Mouse (Mus musculus) kidney, embryonic 16.5 days (tissue): ENCODE data around the gene Gnaq. TPM values are rescaled to one million over a fixed set of nuclear protein-coding genes. Genes with fewer than 3 reads are reported as not detected.

Experiments used
- ATAC-seq: fragments of 200-750 bp; cut with Nextera tagmentation; 2 replicates; pipeline ENCODE4 v1.8.0; 2017; ENCODE audit warnings: moderate TSS enrichment; ENCODE audit not compliant: low FRiP score, low TSS enrichment
- H3K27ac ChIP-seq: fragments of 300-500 bp; sonication (generic); 2 replicates; pipeline ENCODE4 v1.5.1; 2014; ENCODE audit warnings: low read length
- H3K27me3 ChIP-seq: fragments of 300-500 bp; sonication (generic); 2 replicates; pipeline ENCODE4 v1.6.1; 2014; ENCODE audit warnings: low read length, control low read depth, mixed read lengths; ENCODE audit not compliant: insufficient read depth
- H3K36me3 ChIP-seq: fragments of 300-500 bp; sonication (generic); 2 replicates; pipeline ENCODE4 v1.6.1; 2014; ENCODE audit warnings: low read length, control low read depth, mixed read lengths; ENCODE audit not compliant: insufficient read depth
- H3K4me1 ChIP-seq: fragments of 300-500 bp; sonication (generic); 2 replicates; pipeline ENCODE4 v1.6.1; 2014; ENCODE audit warnings: low read length, control low read depth, mixed read lengths; ENCODE audit not compliant: insufficient read depth
- H3K4me2 ChIP-seq: fragments of 300-500 bp; sonication (generic); replicated peaks from 2 replicates; pipeline ENCODE4 v1.6.1; 2014; ENCODE audit warnings: low read depth, low read length
- H3K4me3 ChIP-seq: fragments of 300-500 bp; sonication (generic); 2 replicates; pipeline ENCODE4 v1.5.1; 2014; ENCODE audit warnings: mild to moderate bottlenecking, low read length
- H3K9ac ChIP-seq: fragments of 300-500 bp; sonication (generic); replicated peaks from 2 replicates; pipeline ENCODE4 v1.6.1; 2014; ENCODE audit warnings: low read length
- H3K9me3 ChIP-seq: fragments of 300-500 bp; sonication (generic); 2 replicates; pipeline ENCODE4 v1.6.1; 2016; ENCODE audit warnings: low read length, control low read depth
- WGBS: fragments of 180-500 bp; shearing (Covaris S2); extraction: QIAGEN DNeasy Blood & Tissue Kit; methylation state at CpG from one replicate; pipeline ENCODE4 v1.1.7; 2014; 5-methylcytosine and 5-hydroxymethylcytosine counted together
- microRNA-seq: library from miRNA; unstranded; fragments of <30 nt; microRNA quantifications from one replicate; pipeline ENCODE4, GENCODE M21; 2016
- polyA plus RNA-seq: library from polyadenylated mRNA; unstranded; fragments of >200 nt; fragmentation: Nextera tagmentation; extraction: Ambion mirVana; gene quantifications from 2 replicates; pipeline ENCODE4 v1.2.1, GENCODE M21; 2015

Gene Gnaq
- polyA plus RNA-seq, 1 experiment from 2014 or later = 40.0 TPM

DNA sequence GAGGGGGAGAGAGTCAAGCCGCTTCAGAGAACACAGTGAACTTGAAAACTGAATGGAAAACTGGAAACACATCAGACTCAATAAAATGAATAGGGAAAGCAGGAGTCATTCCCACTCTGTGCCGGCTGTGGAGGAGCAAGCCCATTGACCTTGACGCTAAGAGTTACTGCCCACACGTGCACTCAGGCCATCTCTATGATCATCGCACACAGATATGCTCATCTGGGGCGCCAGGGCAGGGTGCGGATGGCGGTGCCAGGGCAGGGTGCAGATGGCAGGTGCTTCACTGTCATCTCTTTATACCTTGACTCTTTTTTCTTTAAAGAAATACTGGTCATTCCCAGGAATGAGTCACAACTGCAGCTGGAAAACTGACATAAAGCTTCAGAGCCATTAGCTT lies 298.7 kb downstream of the Gnaq start:
- Histone ChIP-seq H3K4me1 (peaks cover 13% of the 10 kb centered on the region), H3K36me3 (no peaks in the 10 kb centered on the region), H3K9ac (no peak overlapping the region), H3K4me2 (no peak overlapping the region), H3K27ac (no peak overlapping the region), H3K9me3 (peaks cover 13% of the 10 kb centered on the region; the same call in 1 of the 2 replicates), H3K4me3 (no peak overlapping the region), H3K27me3 (peaks cover 3% of the 10 kb centered on the region; the same call in 1 of the 2 replicates)
- 72% methylated on average over 8 of the region's 8 CpGs for WGBS
- ATAC-seq = no peak

DNA sequence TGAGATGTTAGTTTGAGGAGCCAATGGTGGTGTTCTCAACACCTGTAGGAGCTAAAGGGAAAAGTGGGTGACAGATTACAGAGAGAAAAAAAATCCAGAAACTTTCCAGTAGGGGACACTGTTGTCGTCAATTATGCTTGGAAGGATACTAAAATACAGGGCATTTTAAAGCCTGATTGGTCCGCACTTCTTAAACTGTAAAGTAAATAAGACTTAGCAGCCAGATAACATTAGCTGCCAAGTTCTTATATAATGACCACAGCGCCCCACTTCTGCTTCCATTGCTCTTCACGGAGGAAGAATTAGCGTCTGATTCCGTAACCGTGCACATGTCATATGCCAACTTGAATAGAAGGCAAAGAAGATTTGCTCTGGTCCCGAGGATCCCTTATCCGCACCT lies 302.2 kb downstream of the Gnaq start:
- H3K27ac ChIP-seq = peak overlapping the region; percentile 25; the same call in 1 of the 2 replicates
- no peak for ATAC-seq

DNA sequence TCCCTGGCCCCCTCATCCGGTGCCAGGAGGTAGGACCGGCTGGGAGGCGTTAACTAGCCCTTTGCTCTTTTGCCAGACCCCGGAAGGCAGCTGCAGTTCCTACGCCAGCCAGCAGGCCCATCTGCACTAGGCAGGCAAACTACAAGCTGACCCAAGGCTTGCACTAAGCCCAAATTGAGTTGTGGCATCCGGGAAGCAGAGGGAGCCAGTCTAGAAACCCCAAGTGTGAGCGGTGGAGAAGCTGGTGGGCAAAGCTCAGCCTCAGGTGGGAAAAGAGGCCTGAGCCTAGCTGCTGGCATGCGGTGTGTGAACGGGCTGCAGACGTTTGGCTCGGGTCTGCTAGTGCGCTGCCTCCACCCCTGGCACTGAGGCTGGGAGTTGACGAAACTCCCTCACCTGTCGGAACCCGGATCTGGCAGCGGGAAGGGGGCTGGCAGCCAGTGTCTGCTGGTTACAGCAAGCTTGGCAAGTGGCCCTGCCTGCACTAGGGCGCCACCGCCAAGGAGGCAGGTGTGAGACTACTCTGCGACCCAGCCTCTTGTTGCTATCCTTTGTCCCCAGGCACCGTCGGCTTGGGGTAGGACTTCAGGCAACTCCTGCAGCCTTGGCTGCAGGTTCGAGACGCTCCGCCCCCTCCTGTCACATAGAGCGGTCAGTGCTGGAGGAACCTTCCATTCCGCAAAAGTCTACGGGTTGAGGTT lies 303.1 kb downstream of the Gnaq start, which contains the start of gene Gna14:
Gna14 (plus strand) TSS at position 232 of the 701 bp plus-strand sequence.
- peak; percentile 78 for ATAC-seq
- peaks cover 3% of the 10 kb centered on the region for H3K27me3 ChIP-seq
- H3K36me3 ChIP-seq = no peaks in the 10 kb centered on the region
- H3K4me3 ChIP-seq = peak within 1 kb of the TSS; percentile 54
- 1% methylated on average over 27 of the region's 27 CpGs for WGBS
- H3K4me2 ChIP-seq = peak within 1 kb of the TSS; percentile 75
- H3K27ac ChIP-seq = peak within 1 kb of the TSS; percentile 27
- peak within 1 kb of the TSS; percentile 73 for H3K9ac ChIP-seq
- peaks cover 36% of the 10 kb centered on the region for H3K4me1 ChIP-seq
- no peaks in the 10 kb centered on the region for H3K9me3 ChIP-seq

More for the DNA sequence above, 302.2 kb downstream of the Gnaq start:
- Histone ChIP-seq H3K4me1 (peaks cover 33% of the 10 kb centered on the region), H3K4me3 (peak overlapping the region; percentile 54), H3K36me3 (no peaks in the 10 kb centered on the region), H3K9ac (no peak overlapping the region), H3K4me2 (peak overlapping the region; percentile 75), H3K9me3 (no peaks in the 10 kb centered on the region), H3K27me3 (peaks cover 3% of the 10 kb centered on the region)
- 20% methylated on average over 9 of the region's 9 CpGs for WGBS

- no peaks in the 10 kb centered on the region for H3K36me3 ChIP-seq
- peak overlapping the region; percentile 75 for H3K4me2 ChIP-seq
- peak overlapping the region; percentile 27; the same call in 1 of the 2 replicates for H3K27ac ChIP-seq
- peak overlapping the region; percentile 73 for H3K9ac ChIP-seq
- H3K9me3 ChIP-seq = no peaks in the 10 kb centered on the region
- H3K4me3 ChIP-seq = peak overlapping the region; percentile 54
- H3K4me1 ChIP-seq = peaks cover 36% of the 10 kb centered on the region
- H3K27me3 ChIP-seq = peaks cover 3% of the 10 kb centered on the region
- 3% methylated on average over 61 of the region's 61 CpGs for WGBS
- ATAC-seq = no peak
Measured at GRCm38 (mm10) chr19:16436335-16437169, 303.9 kb downstream of the Gnaq start.

Small RNAs within 50 kb of the gene (microRNA-seq; reads per million reads assigned to microRNA genes)
- gene Mir496b = not detected

Other genes with a start within 250 kb of the Gnaq start
- gene Psat1, start 185.5 kb upstream of the Gnaq start, polyA plus RNA-seq = 86.9 and 88.6 TPM in 2 replicates
- 25.4 and 27.4 TPM in 2 replicates for gene Cep78, start 147.8 kb upstream of the Gnaq start, polyA plus RNA-seq